Comparison of ENCODE assay signal across 9 mouse cellular contexts in genomic region chr11:108449811-108450210, GRCm38 (mm10). TPM values are rescaled to one million over a fixed set of nuclear protein-coding genes. Genes with fewer than 3 reads are reported as not detected.
DNase-seq lines count a peak whose midpoint lies in the region; ATAC-seq and TF ChIP-seq lines count a peak whose summit lies in the region.
"Had no signal": no experiment of that assay in that cellular context is flagged by ENCODE, and none has a peak within 500 bp of the region (broad histone marks: within the 10 kb centered on the region; RNA-seq: fewer than 3 reads in every experiment).

No protein-coding gene starts in this region.

- no peak overlapping the region for H3K4me2 ChIP-seq in forebrain, postnatal 0 days (ENCODE audit: low read depth)
- no peak overlapping the region for H3K4me2 ChIP-seq in forebrain, embryonic 15.5 days (replicated peaks)

- H3K9me3 ChIP-seq in forebrain, postnatal 0 days (ENCODE audit: low read length) = no peaks in the 10 kb centered on the region
- 0 out of 2 replicates have a peak, but pooled peaks cover 5% of the 10 kb centered on the region for H3K9me3 ChIP-seq in forebrain, embryonic 15.5 days

- no peak overlapping the region for H3K9ac ChIP-seq in forebrain, postnatal 0 days
- H3K9ac ChIP-seq in forebrain, embryonic 15.5 days (replicated peaks) = no peak overlapping the region

- no peak for ATAC-seq in forebrain, postnatal 0 days
- no peak for ATAC-seq in forebrain, embryonic 15.5 days (replicated peaks)

- no peak overlapping the region for H3K27ac ChIP-seq in forebrain, postnatal 0 days (ENCODE audit: low read depth, low read length)
- no peak overlapping the region for H3K27ac ChIP-seq in forebrain, embryonic 15.5 days (replicated peaks)
- H3K27ac ChIP-seq in layer of hippocampus, adult 2 months = peak overlapping the region; percentile 23; the same call in 1 of the 2 replicates

- 22% methylated on average over 3 of the region's 3 CpGs for WGBS in forebrain, postnatal 0 days
- 26% methylated on average over 3 of the region's 3 CpGs for WGBS in forebrain, embryonic 15.5 days

- TF ChIP-seq CTCF in forebrain, postnatal 0 days (IDR thresholded peaks at IDR 0.05; ENCODE audit: low read depth) = peak; percentile 95
- TF ChIP-seq CTCF in brain, embryonic 14.5 days (IDR thresholded peaks at IDR 0.05; ENCODE audit: borderline replicate concordance, extremely low read depth, insufficient read depth, insufficient read length) = peak; percentile 83; the same call in 1 of the 2 replicates
- peak; percentile 97 for TF ChIP-seq CTCF in layer of hippocampus, adult 2 months (conservative IDR thresholded peaks at IDR 0.05)

- DNase-seq in forebrain, postnatal 0 days = peak; percentile 89
- DNase-seq in CD4-positive helper T cell, adult 2 months (ENCODE audit: low read depth, low spot score) = peak; percentile 42
- DNase-seq in brain, embryonic 14.5 days (ENCODE audit: low read depth) = peak; percentile 83
- DNase-seq in fibroblast of lung, adult 2 months (ENCODE audit: low read depth) = peak; percentile 42
- peak; percentile 60 to 84 for DNase-seq in layer of hippocampus, adult 2 months (ENCODE audit: low spot score in 2 of 2)
- DNase-seq in lung, postnatal 36 days = peak; percentile 76
- peak; percentile 42 to 86 for DNase-seq in spleen, postnatal 4 days (ENCODE audit: low spot score in 2 of 2)

- H3K4me3 ChIP-seq in forebrain, postnatal 0 days (ENCODE audit: low read depth, low read length) = no peak overlapping the region
- H3K4me3 ChIP-seq in forebrain, embryonic 15.5 days = no peak overlapping the region
- no peak overlapping the region for H3K4me3 ChIP-seq in layer of hippocampus, adult 2 months
- H3K4me3 ChIP-seq: megakaryocyte, embryonic 14.5 days had no signal

- no peaks in the 10 kb centered on the region for H3K4me1 ChIP-seq in forebrain, postnatal 0 days (ENCODE audit: insufficient read depth)
- H3K4me1 ChIP-seq in forebrain, embryonic 15.5 days = no peaks in the 10 kb centered on the region
- H3K4me1 ChIP-seq: megakaryocyte, embryonic 14.5 days had no signal

- no peaks in the 10 kb centered on the region for H3K36me3 ChIP-seq in forebrain, postnatal 0 days (ENCODE audit: insufficient read depth)
- H3K36me3 ChIP-seq in forebrain, embryonic 15.5 days = no peaks in the 10 kb centered on the region

- H3K27me3 ChIP-seq in forebrain, postnatal 0 days (ENCODE audit: insufficient read depth, low read length) = no peaks in the 10 kb centered on the region
- H3K27me3 ChIP-seq in forebrain, embryonic 15.5 days = no peaks in the 10 kb centered on the region

- TF ChIP-seq POLR2A in brain, embryonic 14.5 days (IDR thresholded peaks at IDR 0.05; ENCODE audit: borderline replicate concordance, extremely low read depth, insufficient read depth, insufficient read length, poor library complexity, severe bottlenecking) = no peak

RNA-seq across cellular contexts. Expression of gene Cep112, which starts 24.8 kb away (rescaled TPM):
- 15.3 and 17.2 TPM in 2 replicates for total RNA-seq in forebrain, postnatal 0 days (2014; rRNA removed)
- 7.3 and 8.6 TPM in 2 replicates for polyA plus RNA-seq in forebrain, postnatal 0 days (2015; fragmentation: Nextera tagmentation; extraction: Ambion mirVana)
- 15.0 and 17.6 TPM in 2 replicates for polyA plus RNA-seq in forebrain, embryonic 15.5 days (2015; fragmentation: Nextera tagmentation; extraction: Ambion mirVana)
- polyA plus RNA-seq in brain, embryonic 14.5 days (2012; rRNA removed) = 10.7 and 13.3 TPM in 2 replicates
- 10 to 100 TPM; 21.0 to 23.1 TPM for total RNA-seq in layer of hippocampus, adult 2 months (2021)
